Mouse (Mus musculus) liver, embryonic 14.5 days (tissue): Measurements from ENCODE around the gene Fbxw4.

Experiments used
- CTCF ChIP-seq: IDR thresholded peaks from 2 replicates; pipeline ENCODE4 v1.5.1; 2016; ENCODE audit warnings: antibody characterized with exemption, low read depth, control low read depth
- EP300 ChIP-seq: IDR thresholded peaks from 2 replicates; pipeline ENCODE4 v1.6.1; 2016; ENCODE audit warnings: antibody characterized with exemption, low read depth

DNA sequence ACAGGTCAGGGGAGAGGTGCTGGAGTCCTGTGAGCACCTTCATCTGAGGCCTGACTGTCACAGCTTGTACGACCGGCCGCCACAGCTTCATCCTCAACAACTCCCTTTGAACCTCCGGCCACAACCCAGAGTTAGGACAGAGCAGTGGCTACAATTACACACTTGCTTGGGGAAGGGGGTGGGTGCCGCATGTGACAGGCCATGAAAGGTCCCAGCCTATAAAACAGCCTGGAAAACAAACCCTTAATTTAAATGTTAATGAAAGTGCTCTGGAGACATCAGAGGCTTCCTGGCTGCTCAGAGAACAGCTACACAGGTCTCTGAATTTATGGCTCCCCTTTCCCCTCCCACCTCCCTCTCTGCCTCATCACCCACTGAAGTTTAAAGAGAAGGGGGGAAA, 38.0 kb downstream of the Fbxw4 start:
- TF ChIP-seq CTCF = no peak
- no peak for TF ChIP-seq EP300
